8 mouse cellular contexts compared by ENCODE assay signal in genomic region chr2:179977344-179978025, GRCm38 (mm10). TPM values are rescaled to one million over a fixed set of nuclear protein-coding genes. Genes with fewer than 3 reads are reported as not detected.
A peak's percentile ranks its signal among the peaks of the same experiment; 100 is the strongest.
DNase-seq lines count a peak whose midpoint lies in the region; ATAC-seq and TF ChIP-seq lines count a peak whose summit lies in the region.

No protein-coding gene starts in this region.

- ATAC-seq in embryonic facial prominence, embryonic 12.5 days (ENCODE audit: insufficient number of reproducible peaks, insufficient read depth, low FRiP score, low TSS enrichment) = no peak
- no peak for ATAC-seq in intestine, postnatal 0 days
- ATAC-seq in neural tube, embryonic 14.5 days (ENCODE audit: low read depth) = no peak
- ATAC-seq in megakaryocyte progenitor cell, adult 5-6 weeks (replicated peaks; ENCODE audit: poor library complexity) = no peak

- no peaks in the 10 kb centered on the region for H3K36me3 ChIP-seq in embryonic facial prominence, embryonic 12.5 days
- H3K36me3 ChIP-seq in intestine, postnatal 0 days (ENCODE audit: control insufficient read depth, insufficient read depth) = no peaks in the 10 kb centered on the region
- H3K36me3 ChIP-seq in neural tube, embryonic 14.5 days (ENCODE audit: control insufficient read depth, insufficient read depth, low read length) = no peaks in the 10 kb centered on the region

- no peaks in the 10 kb centered on the region for H3K9me3 ChIP-seq in embryonic facial prominence, embryonic 12.5 days
- no peaks in the 10 kb centered on the region for H3K9me3 ChIP-seq in intestine, postnatal 0 days (ENCODE audit: control insufficient read depth)
- H3K9me3 ChIP-seq in neural tube, embryonic 14.5 days (ENCODE audit: control insufficient read depth, low read length) = no peaks in the 10 kb centered on the region

- H3K4me2 ChIP-seq in embryonic facial prominence, embryonic 12.5 days (replicated peaks) = peak overlapping the region; percentile 53
- peak overlapping the region; percentile 93 for H3K4me2 ChIP-seq in intestine, postnatal 0 days (replicated peaks; ENCODE audit: low read depth)
- H3K4me2 ChIP-seq in neural tube, embryonic 14.5 days (ENCODE audit: low read depth, low read length) = peak overlapping the region; percentile 63

- H3K27ac ChIP-seq in embryonic facial prominence, embryonic 12.5 days = peak overlapping the region; percentile 95
- H3K27ac ChIP-seq in intestine, postnatal 0 days (ENCODE audit: low read depth, low read length) = no peak overlapping the region
- H3K27ac ChIP-seq in neural tube, embryonic 14.5 days (ENCODE audit: low read depth, low read length) = peak overlapping the region; percentile 22; the same call in 1 of the 2 replicates

- TF ChIP-seq CTCF in intestine, postnatal 0 days (IDR thresholded peaks at IDR 0.05; ENCODE audit: low read depth) = no peak

- DNase-seq in left cerebral cortex, adult 18-20 months (ENCODE audit: low spot score in 2 of 2) = peak; percentile 28
- DNase-seq in left cerebral cortex, postnatal 10 days (ENCODE audit: extremely low spot score in 1 of 2, low spot score in 2 of 2) = no peak
- DNase-seq in MN1 (ENCODE audit: low spot score) = peak; percentile 47
- no peak for DNase-seq in right cerebral cortex, postnatal 4 days

- no peaks in the 10 kb centered on the region for H3K27me3 ChIP-seq in embryonic facial prominence, embryonic 12.5 days
- no peaks in the 10 kb centered on the region for H3K27me3 ChIP-seq in intestine, postnatal 0 days (replicated peaks; ENCODE audit: control insufficient read depth, insufficient read depth, low read length)
- H3K27me3 ChIP-seq in neural tube, embryonic 14.5 days (ENCODE audit: control insufficient read depth, insufficient read depth, low read length) = no peaks in the 10 kb centered on the region

- WGBS in embryonic facial prominence, embryonic 12.5 days = 6% methylated on average over 10 of the region's 10 CpGs
- 8% methylated on average over 10 of the region's 10 CpGs for WGBS in intestine, postnatal 0 days
- WGBS in neural tube, embryonic 14.5 days = 7% methylated on average over 10 of the region's 10 CpGs

- peak overlapping the region; percentile 73 for H3K4me3 ChIP-seq in embryonic facial prominence, embryonic 12.5 days
- peak overlapping the region; percentile 69 for H3K4me3 ChIP-seq in intestine, postnatal 0 days (ENCODE audit: low read depth, low read length)
- peak overlapping the region; percentile 59 for H3K4me3 ChIP-seq in neural tube, embryonic 14.5 days (ENCODE audit: low read depth, low read length)

- intact Hi-C loops in left cerebral cortex, postnatal 10 days (cut with DNase I) = loop anchor here (2.0 to 5.0 kb wide), 2 partner anchors 47 to 60 kb away; partner anchors contain the start of gene Lsm14b

- peaks cover 29% of the 10 kb centered on the region for H3K4me1 ChIP-seq in embryonic facial prominence, embryonic 12.5 days
- H3K4me1 ChIP-seq in intestine, postnatal 0 days (replicated peaks; ENCODE audit: control insufficient read depth, insufficient read depth, low read length) = peaks cover 10% of the 10 kb centered on the region; the same call in 1 of the 2 replicates
- peaks cover 27% of the 10 kb centered on the region for H3K4me1 ChIP-seq in neural tube, embryonic 14.5 days (ENCODE audit: control insufficient read depth, insufficient read depth, low read length)

- H3K9ac ChIP-seq in embryonic facial prominence, embryonic 12.5 days = peak overlapping the region; percentile 87; the same call in 1 of the 2 replicates
- peak overlapping the region; percentile 89 for H3K9ac ChIP-seq in intestine, postnatal 0 days (ENCODE audit: low read depth, low read length)
- peak overlapping the region; percentile 62 for H3K9ac ChIP-seq in neural tube, embryonic 14.5 days (replicated peaks; ENCODE audit: low read depth, low read length)

RNA-seq across cellular contexts. Expression of gene Taf4, which starts 1.0 kb away (rescaled TPM):
- total RNA-seq in left cerebral cortex, adult 18-20 months (2021) = 10 to 100 TPM; 20.5 to 21.6 TPM
- 10 to 100 TPM; 19.5 to 20.9 TPM for total RNA-seq in left cerebral cortex, postnatal 10 days (2021)
- polyA plus RNA-seq in embryonic facial prominence, embryonic 12.5 days (2016; fragmentation: Nextera tagmentation; extraction: Ambion mirVana) = 3.8 TPM in 2 replicates
- polyA plus RNA-seq in intestine, postnatal 0 days (2015; fragmentation: Nextera tagmentation; extraction: Ambion mirVana) = 2.3 and 3.0 TPM in 2 replicates
- polyA plus RNA-seq in neural tube, embryonic 14.5 days (2014; fragmentation: Nextera tagmentation; extraction: Ambion mirVana) = 6.6 TPM in 2 replicates
- total RNA-seq in megakaryocyte progenitor cell, adult 5-6 weeks (2015) = 21.7 and 24.4 TPM in 2 replicates
- 15.1 and 18.0 TPM in 2 replicates for total RNA-seq in megakaryocyte progenitor cell, adult 5-6 weeks (2017)

RNA-seq across cellular contexts. Expression of gene Lsm14b, which starts 47.3 kb away (rescaled TPM):
- 100 to 1,000 TPM; 104 to 106 TPM for total RNA-seq in left cerebral cortex, adult 18-20 months (2021)
- 100 to 1,000 TPM; 142 to 143 TPM for total RNA-seq in left cerebral cortex, postnatal 10 days (2021)
- 13.1 and 14.9 TPM in 2 replicates for polyA plus RNA-seq in embryonic facial prominence, embryonic 12.5 days (2016; fragmentation: Nextera tagmentation; extraction: Ambion mirVana)
- polyA plus RNA-seq in intestine, postnatal 0 days (2015; fragmentation: Nextera tagmentation; extraction: Ambion mirVana) = 3.2 and 3.7 TPM in 2 replicates
- 14.1 and 17.3 TPM in 2 replicates for polyA plus RNA-seq in neural tube, embryonic 14.5 days (2014; fragmentation: Nextera tagmentation; extraction: Ambion mirVana)
- 8.3 and 9.7 TPM in 2 replicates for total RNA-seq in megakaryocyte progenitor cell, adult 5-6 weeks (2015)
- total RNA-seq in megakaryocyte progenitor cell, adult 5-6 weeks (2017) = 23.5 and 23.9 TPM in 2 replicates

Comparison
In these comparisons a context has a peak if more than half of its experiments do, and no peak if none do; other contexts are left out.
1. DNase-seq: peak in left cerebral cortex, adult 18-20 months (2 of 2) and MN1 (single experiment); none in left cerebral cortex, postnatal 10 days (0 of 2) and right cerebral cortex, postnatal 4 days (single experiment).
2. RNA of gene Lsm14b, which starts 47.3 kb away (total RNA-seq): 142 to 143 TPM in left cerebral cortex, postnatal 10 days and 104 to 106 TPM in left cerebral cortex, adult 18-20 months; 8.3 to 23.9 TPM in megakaryocyte progenitor cell, adult 5-6 weeks; every median in the first group is over 4 times any median in the second.
3. Peak in every context shown above with its lines, with median percentiles within 50 percentile points of each other: H3K4me2 ChIP-seq, H3K4me3 ChIP-seq and H3K9ac ChIP-seq.